13 mouse cellular contexts compared by ENCODE assay signal in genomic region chr19:47512794-47513617, GRCm38 (mm10). TPM values are rescaled to one million over a fixed set of nuclear protein-coding genes. Genes with fewer than 3 reads are reported as not detected.
DNase-seq lines count a peak whose midpoint lies in the region; ATAC-seq and TF ChIP-seq lines count a peak whose summit lies in the region.
"Had no signal": no experiment of that assay in that cellular context is flagged by ENCODE, and none has a peak within 500 bp of the region (broad histone marks: within the 10 kb centered on the region; RNA-seq: fewer than 3 reads in every experiment).

No protein-coding gene starts in this region.

- H3K4me2 ChIP-seq in kidney, postnatal 0 days (ENCODE audit: low read length): 0 out of 2 replicates have a peak overlapping the region, but pooled peaks have one; percentile 14
- H3K4me2 ChIP-seq: limb, embryonic 13.5 days; neural tube, embryonic 12.5 days had no signal

- no peaks in the 10 kb centered on the region for H3K9me3 ChIP-seq in kidney, postnatal 0 days (replicated peaks; ENCODE audit: low read length)
- H3K9me3 ChIP-seq: limb, embryonic 13.5 days; neural tube, embryonic 12.5 days had no signal

- H3K27me3 ChIP-seq in heart, adult 2 months (ENCODE audit: control insufficient read depth, insufficient read depth, low read length): no peaks in the 10 kb centered on the region
- H3K27me3 ChIP-seq in kidney, postnatal 0 days (ENCODE audit: insufficient read depth, low read length): no peaks in the 10 kb centered on the region
- H3K27me3 ChIP-seq: limb, embryonic 13.5 days; neural tube, embryonic 12.5 days had no signal

- no peaks in the 10 kb centered on the region for H3K79me2 ChIP-seq in heart, adult 2 months (replicated peaks; ENCODE audit: control insufficient read depth, insufficient read depth, low read length)

- H3K9ac ChIP-seq in heart, adult 2 months (ENCODE audit: low read depth, low read length): no peak overlapping the region
- H3K9ac ChIP-seq in kidney, postnatal 0 days (ENCODE audit: low read depth, low read length): no peak overlapping the region
- H3K9ac ChIP-seq: limb, embryonic 13.5 days; neural tube, embryonic 12.5 days had no signal

- H3K27ac ChIP-seq in heart, adult 2 months: peak overlapping the region; percentile 87
- 0 out of 2 replicates have a peak overlapping the region, but pooled peaks have one; percentile 36 for H3K27ac ChIP-seq in kidney, postnatal 0 days
- H3K27ac ChIP-seq: limb, embryonic 13.5 days; neural tube, embryonic 12.5 days had no signal

- 69% methylated on average over 21 of the region's 21 CpGs for WGBS in heart, adult 2 months
- 51% methylated on average over 21 of the region's 21 CpGs for WGBS in kidney, postnatal 0 days

- intact Hi-C loops in heart, adult 2 months (cut with DNase I): loop anchor here (2.0 kb wide), 1 partner anchor 24 kb away; the partner anchor contains the start of gene Stn1
- intact Hi-C loops in heart, postnatal 25 days (cut with DNase I): loop anchor here (2.0 kb wide), 1 partner anchor 68 kb away; no protein-coding TSS in a partner anchor

- no peak for ATAC-seq in kidney, postnatal 0 days (replicated peaks; ENCODE audit: low FRiP score, low read depth)

- H3K36me3 ChIP-seq in heart, adult 2 months (ENCODE audit: control insufficient read depth, insufficient read depth, low read length): no peaks in the 10 kb centered on the region; the same call in 1 of the 2 replicates
- peaks cover 15% of the 10 kb centered on the region; the same call in 1 of the 2 replicates for H3K36me3 ChIP-seq in kidney, postnatal 0 days (ENCODE audit: insufficient read depth, low read length)

- peak; percentile 23; the same call in 1 of the 2 replicates for TF ChIP-seq POLR2A in heart, adult 2 months (IDR thresholded peaks at IDR 0.05; ENCODE audit: insufficient read depth, low read depth, low read length)

- TF ChIP-seq CTCF in heart, adult 2 months (IDR thresholded peaks at IDR 0.05): no peak
- TF ChIP-seq CTCF in kidney, postnatal 0 days (IDR thresholded peaks at IDR 0.05; ENCODE audit: low read depth): no peak

- DNase-seq in heart, adult 2 months: no peak
- no peak for DNase-seq in heart, postnatal 25 days (ENCODE audit: low spot score)
- peak; percentile 75 for DNase-seq in T-cell, adult 2 months (ENCODE audit: low spot score)
- DNase-seq in kidney, postnatal 0 days (ENCODE audit: low spot score): peak; percentile 68
- DNase-seq in lung, postnatal 14 days: peak; percentile 62
- no peak for DNase-seq in adrenal gland, adult (ENCODE audit: inconsistent age in 2 of 2, low spot score in 1 of 2)
- DNase-seq in ovary, postnatal 10 days (ENCODE audit: low spot score): no peak
- no peak for DNase-seq in urinary bladder, adult 2 months (ENCODE audit: low spot score)
- DNase-seq: adrenal gland, postnatal 36 days; cerebellum, adult 11 months; layer of hippocampus, postnatal 36 days had no signal

- TF ChIP-seq EP300 in heart, adult 2 months (IDR thresholded peaks at IDR 0.05; ENCODE audit: insufficient read depth, low read depth, low read length): peak; percentile 66; the same call in 1 of the 2 replicates

- H3K4me3 ChIP-seq in heart, adult 2 months: no peak overlapping the region
- no peak overlapping the region for H3K4me3 ChIP-seq in kidney, postnatal 0 days (replicated peaks; ENCODE audit: low read depth, low read length)
- H3K4me3 ChIP-seq: limb, embryonic 13.5 days; neural tube, embryonic 12.5 days had no signal

- peaks cover 20% of the 10 kb centered on the region for H3K4me1 ChIP-seq in heart, adult 2 months (ENCODE audit: control insufficient read depth, insufficient read depth, low read length)
- H3K4me1 ChIP-seq in kidney, postnatal 0 days (replicated peaks; ENCODE audit: insufficient read depth, low read length): peaks cover 10% of the 10 kb centered on the region; the same call in 1 of the 2 replicates

RNA-seq across cellular contexts. Expression of gene Stn1, which starts 24.3 kb away (rescaled TPM):
- 10 to 100 TPM; 15.8 to 20.0 TPM for total RNA-seq in heart, adult 2 months (2021)
- polyA plus RNA-seq in heart, adult 2 months (2012; rRNA removed): 15.7 and 16.0 TPM in 2 replicates
- total RNA-seq in heart, postnatal 25 days (2021): 10 to 100 TPM; 17.8 to 18.9 TPM
- 31.5 and 33.9 TPM in 2 replicates for polyA plus RNA-seq in kidney, postnatal 0 days (2015; fragmentation: Nextera tagmentation; extraction: Ambion mirVana)
- polyA plus RNA-seq in urinary bladder, adult 2 months (2012; rRNA removed): 19.4 and 21.2 TPM in 2 replicates

RNA-seq across cellular contexts. Expression of gene Sh3pxd2a, which starts 48.8 kb away (rescaled TPM):
- total RNA-seq in heart, adult 2 months (2021): 10 to 100 TPM; 52.3 to 53.2 TPM
- polyA plus RNA-seq in heart, adult 2 months (2012; rRNA removed): 36.1 and 40.3 TPM in 2 replicates
- total RNA-seq in heart, postnatal 25 days (2021): 10 to 100 TPM; 63.5 to 63.6 TPM
- 4.1 TPM in 2 replicates for polyA plus RNA-seq in kidney, postnatal 0 days (2015; fragmentation: Nextera tagmentation; extraction: Ambion mirVana)
- 23.2 and 30.0 TPM in 2 replicates for polyA plus RNA-seq in urinary bladder, adult 2 months (2012; rRNA removed)

Comparison
In these comparisons a context has a peak if more than half of its experiments do, and no peak if none do; other contexts are left out.
1. DNase-seq: peak in T-cell, adult 2 months (single experiment), kidney, postnatal 0 days (single experiment) and lung, postnatal 14 days (single experiment); none in heart, adult 2 months (0 of 2), heart, postnatal 25 days (single experiment), adrenal gland, adult (0 of 2), ovary, postnatal 10 days (single experiment) and urinary bladder, adult 2 months (single experiment).